Mouse (Mus musculus): ENCODE measurements around the gene Hoxc10. TPM values are rescaled to one million over a fixed set of nuclear protein-coding genes. Genes with fewer than 3 reads are reported as not detected.
A peak's percentile ranks its signal among the peaks of the same experiment; 100 is the strongest.

Hoxc10 gene
- total and polyA plus RNA-seq, 2 experiments: not detected

DNA sequence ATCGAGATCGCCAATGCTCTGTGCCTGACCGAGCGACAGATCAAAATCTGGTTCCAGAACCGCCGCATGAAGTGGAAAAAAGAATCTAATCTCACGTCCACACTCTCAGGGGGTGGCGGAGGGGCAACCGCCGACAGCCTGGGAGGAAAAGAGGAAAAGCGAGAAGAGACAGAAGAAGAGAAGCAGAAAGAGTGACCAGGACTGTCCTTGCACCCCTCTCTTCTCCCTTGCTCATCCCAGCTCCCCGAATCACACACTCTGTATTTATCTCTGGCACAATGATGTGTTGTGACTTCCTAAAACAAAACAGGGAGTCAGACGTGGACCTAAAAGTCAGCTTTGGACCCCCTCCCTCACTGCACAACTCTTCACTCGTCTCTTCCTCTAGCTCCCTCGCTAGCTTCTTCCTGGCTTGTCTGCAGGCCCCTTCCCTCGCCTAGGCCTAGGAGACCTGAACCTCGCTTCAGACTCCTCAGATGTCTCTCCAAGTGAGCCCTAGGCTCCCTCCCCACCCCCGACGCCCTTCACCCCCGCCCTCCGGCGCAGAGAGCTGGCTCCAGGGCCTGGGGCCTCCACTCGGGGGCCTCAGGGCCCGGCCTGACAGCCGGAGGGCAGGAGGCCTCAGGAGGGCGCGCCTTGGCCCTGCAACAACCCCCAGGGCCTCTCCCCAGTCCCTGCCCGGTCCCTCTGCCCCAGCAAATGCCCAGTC, 44.4 kb downstream of the Hoxc10 start:
- no peak overlapping the region for H3K27ac ChIP-seq (replicated peaks; ENCODE audit: insufficient read depth, low read depth, low read length)
- H3K4me1 ChIP-seq (ENCODE audit: control insufficient read depth, insufficient read depth, low read length): no peaks in the 10 kb centered on the region
- no peak for DNase-seq (ENCODE audit: extremely low read depth, low read depth, low spot score)
- H3K4me3 ChIP-seq (ENCODE audit: insufficient read depth, low read depth, low read length): no peak overlapping the region
- H3K9ac ChIP-seq (ENCODE audit: low read depth, low read length): no peak overlapping the region
- WGBS: 6% methylated on average over 28 of the region's 28 CpGs
- H3K36me3 ChIP-seq (ENCODE audit: control insufficient read depth, insufficient read depth, low read length): no peaks in the 10 kb centered on the region
- no peaks in the 10 kb centered on the region for H3K79me2 ChIP-seq (ENCODE audit: control insufficient read depth, insufficient read depth, low read length)
- TF ChIP-seq CTCF (IDR thresholded peaks at IDR 0.05; ENCODE audit: low read depth, low read length) (no peak), POLR2A (IDR thresholded peaks at IDR 0.05; ENCODE audit: extremely low read depth, insufficient read depth, low read length) (no peak)
- peaks cover 35% of the 10 kb centered on the region for H3K27me3 ChIP-seq (ENCODE audit: control insufficient read depth, insufficient read depth, low read length)

DNA sequence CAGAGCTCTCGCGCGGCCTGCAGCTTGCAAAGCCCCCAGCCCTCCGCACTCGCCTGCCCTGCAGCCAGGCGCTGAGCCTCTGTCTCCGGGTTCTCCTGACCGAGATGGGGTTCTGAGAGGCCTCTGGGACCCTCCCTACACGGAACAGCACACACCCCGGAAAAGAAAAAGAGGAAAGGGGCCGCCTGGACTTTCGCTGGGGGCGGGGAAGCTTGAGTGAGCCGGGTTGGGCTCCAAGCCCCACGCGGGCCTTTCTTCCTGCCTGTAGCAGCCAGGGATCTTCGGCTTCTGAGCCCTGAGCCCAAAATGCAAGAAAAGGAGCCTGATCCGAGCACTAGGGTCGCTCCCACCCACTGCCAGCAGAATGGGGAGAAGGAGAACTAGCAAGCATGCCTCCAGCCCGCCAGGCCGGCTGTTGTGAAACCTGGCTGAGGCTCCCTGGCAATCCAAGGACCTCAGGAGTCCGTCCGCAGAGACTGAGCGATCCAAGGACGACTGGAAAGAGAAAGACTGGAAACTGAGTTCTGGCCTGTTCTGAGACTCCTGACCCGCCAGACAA, 45.4 kb downstream of the Hoxc10 start:
- 9% methylated on average over 26 of the region's 26 CpGs for WGBS
- Histone ChIP-seq H3K4me3 (ENCODE audit: insufficient read depth, low read depth, low read length) (no peak overlapping the region), H3K79me2 (ENCODE audit: control insufficient read depth, insufficient read depth, low read length) (no peaks in the 10 kb centered on the region), H3K4me1 (ENCODE audit: control insufficient read depth, insufficient read depth, low read length) (no peaks in the 10 kb centered on the region), H3K27me3 (ENCODE audit: control insufficient read depth, insufficient read depth, low read length) (peaks cover 35% of the 10 kb centered on the region), H3K9ac (ENCODE audit: low read depth, low read length) (no peak overlapping the region), H3K27ac (replicated peaks; ENCODE audit: insufficient read depth, low read depth, low read length) (no peak overlapping the region), H3K36me3 (ENCODE audit: control insufficient read depth, insufficient read depth, low read length) (no peaks in the 10 kb centered on the region)
- TF ChIP-seq POLR2A (IDR thresholded peaks at IDR 0.05; ENCODE audit: extremely low read depth, insufficient read depth, low read length): no peak
- no peak for TF ChIP-seq CTCF (IDR thresholded peaks at IDR 0.05; ENCODE audit: low read depth, low read length)
- DNase-seq (ENCODE audit: extremely low read depth, low read depth, low spot score): no peak

DNA sequence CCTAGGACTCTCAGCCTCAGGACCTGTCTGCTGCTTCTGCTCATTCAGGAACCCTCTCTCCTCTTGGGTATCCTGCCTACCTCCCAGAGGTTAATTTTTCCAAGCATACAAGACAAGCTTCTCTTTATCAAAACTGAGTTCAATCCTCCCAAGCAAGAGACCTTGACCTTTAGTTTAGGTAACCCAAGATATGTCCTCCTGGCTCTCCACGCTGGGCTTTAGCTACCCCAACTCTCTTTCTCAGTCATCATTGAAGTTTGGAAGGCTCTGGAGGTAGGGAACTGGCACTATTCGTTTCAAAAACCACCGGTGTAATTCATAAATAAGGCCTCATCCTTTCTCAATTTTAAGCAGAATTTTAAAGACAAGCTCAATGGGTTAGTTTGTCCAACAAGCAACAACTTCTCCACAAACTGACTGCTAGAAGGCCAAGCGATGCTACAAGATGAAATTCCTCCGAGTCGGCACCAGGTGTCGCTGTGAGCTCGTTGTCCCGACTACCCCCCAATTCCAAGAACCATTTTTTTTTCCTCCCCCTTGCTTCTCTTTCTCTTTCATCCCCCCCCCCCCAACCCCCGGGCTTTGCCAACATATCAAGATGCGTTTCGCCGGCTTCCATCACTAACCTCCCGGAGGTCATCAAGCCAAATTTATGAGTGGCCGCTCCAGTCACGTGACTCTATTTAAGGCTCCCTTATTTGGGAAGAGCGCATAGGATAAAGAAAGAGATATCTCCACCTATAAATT, 46.8 kb downstream of the Hoxc10 start:
- H3K79me2 ChIP-seq (ENCODE audit: control insufficient read depth, insufficient read depth, low read length): no peaks in the 10 kb centered on the region
- peak; percentile 86 for TF ChIP-seq CTCF (IDR thresholded peaks at IDR 0.05; ENCODE audit: low read depth, low read length)
- TF ChIP-seq POLR2A (IDR thresholded peaks at IDR 0.05; ENCODE audit: extremely low read depth, insufficient read depth, low read length): no peak
- no peaks in the 10 kb centered on the region for H3K36me3 ChIP-seq (ENCODE audit: control insufficient read depth, insufficient read depth, low read length)
- no peak overlapping the region for H3K9ac ChIP-seq (ENCODE audit: low read depth, low read length)
- DNase-seq (ENCODE audit: extremely low read depth, low read depth, low spot score): peak; percentile 32
- H3K27ac ChIP-seq (replicated peaks; ENCODE audit: insufficient read depth, low read depth, low read length): no peak overlapping the region
- H3K4me3 ChIP-seq (ENCODE audit: insufficient read depth, low read depth, low read length): no peak overlapping the region
- H3K4me1 ChIP-seq (ENCODE audit: control insufficient read depth, insufficient read depth, low read length): no peaks in the 10 kb centered on the region
- 4% methylated on average over 17 of the region's 17 CpGs for WGBS
- H3K27me3 ChIP-seq (ENCODE audit: control insufficient read depth, insufficient read depth, low read length): peaks cover 31% of the 10 kb centered on the region

DNA sequence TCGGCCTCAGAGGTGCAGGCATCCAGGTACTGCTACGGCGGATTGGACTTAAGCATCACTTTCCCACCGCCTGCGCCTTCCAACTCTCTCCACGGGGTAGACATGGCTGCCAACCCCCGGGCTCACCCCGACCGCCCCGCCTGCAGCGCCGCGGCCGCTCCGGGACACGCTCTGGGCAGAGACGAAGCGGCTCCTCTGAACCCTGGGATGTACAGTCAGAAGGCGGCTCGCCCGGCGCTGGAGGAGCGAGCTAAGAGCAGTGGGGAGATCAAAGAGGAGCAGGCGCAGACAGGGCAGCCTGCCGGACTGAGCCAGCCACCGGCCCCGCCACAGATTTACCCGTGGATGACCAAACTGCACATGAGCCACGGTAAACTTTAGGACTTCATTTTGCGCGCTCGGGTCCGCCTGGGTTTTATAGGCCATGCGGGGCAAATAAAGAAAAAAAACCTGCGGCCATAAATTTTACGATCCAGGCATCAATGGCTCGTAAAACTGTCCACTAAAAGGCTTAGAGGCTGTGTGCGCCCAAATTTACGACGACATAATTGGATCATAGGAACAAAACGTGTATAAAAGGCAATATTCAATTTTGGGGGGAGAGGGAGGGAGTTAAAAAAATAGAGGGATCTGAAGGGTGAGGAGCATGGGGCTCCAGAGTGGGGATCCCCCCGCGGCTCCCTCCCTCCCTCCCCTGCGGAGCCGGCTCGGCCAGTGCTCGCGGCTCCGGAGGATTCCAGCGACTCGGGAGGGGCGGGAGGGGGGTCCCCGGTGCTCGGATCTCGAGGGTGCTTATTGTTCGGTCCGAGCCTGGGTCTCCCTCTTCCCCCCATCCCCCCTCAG, 47.8 kb downstream of the Hoxc10 start:
- DNase-seq (ENCODE audit: extremely low read depth, low read depth, low spot score): no peak
- H3K27ac ChIP-seq (replicated peaks; ENCODE audit: insufficient read depth, low read depth, low read length): no peak overlapping the region
- no peak for TF ChIP-seq POLR2A (IDR thresholded peaks at IDR 0.05; ENCODE audit: extremely low read depth, insufficient read depth, low read length)
- H3K27me3 ChIP-seq (ENCODE audit: control insufficient read depth, insufficient read depth, low read length): peaks cover 31% of the 10 kb centered on the region
- H3K4me3 ChIP-seq (ENCODE audit: insufficient read depth, low read depth, low read length): no peak overlapping the region
- 4% methylated on average over 56 of the region's 57 CpGs for WGBS
- no peak overlapping the region for H3K9ac ChIP-seq (ENCODE audit: low read depth, low read length)
- no peaks in the 10 kb centered on the region for H3K4me1 ChIP-seq (ENCODE audit: control insufficient read depth, insufficient read depth, low read length)
- no peaks in the 10 kb centered on the region for H3K79me2 ChIP-seq (ENCODE audit: control insufficient read depth, insufficient read depth, low read length)
- H3K36me3 ChIP-seq (ENCODE audit: control insufficient read depth, insufficient read depth, low read length): no peaks in the 10 kb centered on the region

DNA sequence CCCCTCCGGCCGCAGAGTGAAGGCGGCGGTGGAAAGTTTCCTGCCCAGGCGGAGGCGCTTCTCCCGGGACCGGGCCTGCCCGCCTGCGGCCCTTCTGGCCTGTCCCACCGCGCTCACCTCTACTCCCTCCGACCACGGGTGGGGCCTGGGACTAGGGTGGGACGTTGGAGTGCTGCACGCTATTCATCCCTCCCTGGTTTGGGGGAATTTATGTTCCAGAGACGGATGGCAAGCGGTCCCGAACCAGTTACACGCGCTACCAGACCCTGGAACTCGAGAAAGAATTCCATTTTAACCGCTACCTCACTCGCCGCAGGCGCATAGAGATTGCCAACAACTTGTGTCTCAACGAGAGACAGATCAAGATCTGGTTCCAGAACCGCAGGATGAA, 48.4 kb downstream of the Hoxc10 start:
- Histone ChIP-seq H3K36me3 (ENCODE audit: control insufficient read depth, insufficient read depth, low read length) (no peaks in the 10 kb centered on the region), H3K4me1 (ENCODE audit: control insufficient read depth, insufficient read depth, low read length) (no peaks in the 10 kb centered on the region), H3K27me3 (ENCODE audit: control insufficient read depth, insufficient read depth, low read length) (peaks cover 30% of the 10 kb centered on the region), H3K9ac (ENCODE audit: low read depth, low read length) (no peak overlapping the region), H3K4me3 (ENCODE audit: insufficient read depth, low read depth, low read length) (no peak overlapping the region), H3K27ac (replicated peaks; ENCODE audit: insufficient read depth, low read depth, low read length) (no peak overlapping the region), H3K79me2 (ENCODE audit: control insufficient read depth, insufficient read depth, low read length) (no peaks in the 10 kb centered on the region)
- TF ChIP-seq CTCF (IDR thresholded peaks at IDR 0.05; ENCODE audit: low read depth, low read length): no peak
- TF ChIP-seq POLR2A (IDR thresholded peaks at IDR 0.05; ENCODE audit: extremely low read depth, insufficient read depth, low read length): no peak
- DNase-seq (ENCODE audit: extremely low read depth, low read depth, low spot score): no peak
- 5% methylated on average over 28 of the region's 28 CpGs for WGBS

Measured in liver, adult 2 months (tissue).